Mouse (Mus musculus): ENCODE results near the gene G430095P16Rik.

G430095P16Rik gene

GRCm38 (mm10) chr8:84740895-84741843 lies 18.4 kb downstream of the G430095P16Rik start:
- DNase-seq (ENCODE audit: low spot score in 2 of 2): no peak

DNA sequence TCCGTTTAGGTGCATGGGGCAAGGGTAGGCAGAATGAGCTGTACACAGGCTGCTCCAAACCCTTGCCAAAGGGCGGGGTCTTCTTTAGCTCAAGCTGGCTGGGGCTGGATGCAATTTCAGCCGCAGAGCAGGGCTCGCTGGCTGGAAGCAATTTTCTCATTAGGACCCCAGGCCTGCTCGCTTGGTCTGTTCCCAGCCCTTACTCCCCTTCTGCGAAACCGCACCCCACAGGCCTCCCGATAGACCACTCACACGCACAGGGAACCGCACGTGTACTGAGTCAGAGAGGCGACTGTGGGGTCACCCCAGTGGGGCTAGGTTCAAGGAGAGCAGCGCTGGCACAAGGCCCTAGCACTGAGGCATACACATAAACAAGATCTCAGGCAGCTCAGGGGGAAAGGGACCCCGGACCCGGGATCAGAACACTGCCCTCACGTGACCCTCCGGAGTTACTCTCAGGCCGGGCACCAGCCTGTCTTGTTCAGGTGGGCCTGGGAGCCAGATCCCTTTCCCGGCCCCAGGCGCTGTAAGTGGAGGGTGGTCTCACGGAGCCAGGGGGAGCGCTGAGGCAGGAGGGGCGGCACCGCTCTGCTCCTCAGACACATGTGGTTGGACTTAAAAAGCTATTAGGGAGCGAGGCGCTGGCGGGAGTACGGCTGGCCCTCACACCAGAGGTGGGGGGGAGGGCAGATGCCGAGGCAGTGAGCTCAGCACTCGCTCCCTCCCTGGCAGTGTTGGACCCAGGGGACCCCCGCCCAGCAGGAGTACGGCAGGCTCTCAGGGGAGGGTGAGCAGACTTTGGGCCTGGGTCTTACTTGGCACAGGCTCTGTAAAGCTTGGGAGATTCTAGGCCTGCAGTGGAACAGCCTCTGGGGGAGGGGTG lies 19.6 kb downstream of the G430095P16Rik start:
- DNase-seq (ENCODE audit: low spot score in 2 of 2): no peak

DNA sequence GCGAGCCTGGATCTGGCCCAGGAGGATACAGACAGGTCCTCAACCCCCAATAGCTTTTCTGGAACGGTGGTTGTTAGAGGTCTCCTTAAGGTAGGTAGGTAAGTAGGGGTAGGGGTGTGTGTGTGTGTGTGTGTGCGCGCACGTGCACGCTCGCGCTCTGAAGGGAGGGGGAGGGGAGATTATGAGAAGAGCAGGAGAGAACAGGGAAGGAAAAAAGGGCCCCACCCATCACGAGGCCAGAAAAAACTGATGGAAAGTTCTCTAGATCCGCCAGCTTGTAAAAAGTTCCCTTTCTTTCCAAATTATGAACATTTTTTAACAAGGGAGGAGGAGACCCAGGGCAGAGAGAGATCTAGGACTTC lies 20.2 kb downstream of the G430095P16Rik start:
- DNase-seq (ENCODE audit: low spot score in 2 of 2): no peak

DNA sequence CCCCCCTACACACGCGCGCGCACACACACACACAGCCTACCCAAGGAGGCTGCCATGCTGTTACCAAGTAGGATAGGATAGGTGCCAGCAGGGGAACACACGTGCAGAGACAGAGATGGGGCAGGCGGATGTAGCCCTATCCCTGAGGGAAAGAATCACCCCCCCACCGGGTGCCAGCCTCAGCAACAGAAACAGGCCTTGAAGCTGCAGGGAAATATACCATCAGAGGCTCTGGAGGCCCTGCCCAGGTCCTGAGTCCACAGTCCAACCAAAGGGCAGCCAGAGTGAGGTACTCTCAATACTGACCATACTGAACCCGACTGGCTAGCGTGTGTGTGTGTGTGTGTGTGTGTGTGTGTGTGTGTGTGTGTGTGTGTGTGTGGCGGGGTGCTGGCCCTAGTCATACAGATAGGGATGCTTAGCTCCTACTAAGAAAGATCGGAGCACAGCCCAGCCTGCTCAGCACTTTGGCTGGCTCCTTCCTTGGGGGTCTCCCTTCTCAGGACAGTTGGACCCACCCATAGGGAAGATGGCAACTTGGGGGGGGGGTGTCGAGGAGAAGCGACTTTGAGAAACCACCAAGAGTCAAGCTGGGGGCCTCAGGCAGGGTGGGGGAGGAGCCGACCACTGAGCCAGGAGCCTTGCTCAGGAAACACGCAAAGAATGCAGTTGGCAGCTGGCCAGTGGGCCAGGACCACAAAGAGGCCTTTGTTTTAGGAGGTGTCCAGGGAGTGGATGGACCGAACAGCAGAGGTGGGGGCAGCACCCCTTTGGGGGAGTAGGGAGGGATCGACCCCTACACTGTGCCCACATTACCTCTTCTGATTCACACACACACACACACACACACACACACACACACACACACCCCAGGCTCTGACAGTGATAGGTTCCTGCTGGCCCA lies 21.0 kb downstream of the G430095P16Rik start:
- DNase-seq (ENCODE audit: low spot score in 2 of 2): peak in 1 of 2 experiments; percentile 62

- no peak for DNase-seq (ENCODE audit: low spot score in 2 of 2)
These were observed 22.5 kb downstream of the G430095P16Rik start for GRCm38 (mm10) chr8:84745032-84745925.

DNA sequence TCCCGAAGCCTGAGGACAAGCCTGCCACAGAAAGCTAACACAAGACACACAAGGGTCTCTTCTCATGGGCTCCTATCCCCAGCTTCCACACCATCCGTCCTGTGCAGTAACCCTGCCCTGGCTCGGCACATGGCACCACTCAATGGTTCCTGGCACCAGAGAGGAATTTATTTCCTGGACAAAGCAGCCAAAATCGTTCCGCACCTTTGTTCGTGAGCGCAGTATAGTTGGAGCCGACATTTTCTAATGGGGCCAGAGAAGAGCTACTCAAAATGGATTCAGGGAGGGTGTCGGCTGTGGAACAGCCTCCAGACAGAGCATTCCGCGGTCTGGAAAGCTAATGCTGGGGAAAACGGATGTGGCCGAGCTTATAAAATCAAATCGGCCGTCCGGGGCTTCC lies 26.7 kb downstream of the G430095P16Rik start:
- no peak for DNase-seq (ENCODE audit: low spot score in 2 of 2)

DNA sequence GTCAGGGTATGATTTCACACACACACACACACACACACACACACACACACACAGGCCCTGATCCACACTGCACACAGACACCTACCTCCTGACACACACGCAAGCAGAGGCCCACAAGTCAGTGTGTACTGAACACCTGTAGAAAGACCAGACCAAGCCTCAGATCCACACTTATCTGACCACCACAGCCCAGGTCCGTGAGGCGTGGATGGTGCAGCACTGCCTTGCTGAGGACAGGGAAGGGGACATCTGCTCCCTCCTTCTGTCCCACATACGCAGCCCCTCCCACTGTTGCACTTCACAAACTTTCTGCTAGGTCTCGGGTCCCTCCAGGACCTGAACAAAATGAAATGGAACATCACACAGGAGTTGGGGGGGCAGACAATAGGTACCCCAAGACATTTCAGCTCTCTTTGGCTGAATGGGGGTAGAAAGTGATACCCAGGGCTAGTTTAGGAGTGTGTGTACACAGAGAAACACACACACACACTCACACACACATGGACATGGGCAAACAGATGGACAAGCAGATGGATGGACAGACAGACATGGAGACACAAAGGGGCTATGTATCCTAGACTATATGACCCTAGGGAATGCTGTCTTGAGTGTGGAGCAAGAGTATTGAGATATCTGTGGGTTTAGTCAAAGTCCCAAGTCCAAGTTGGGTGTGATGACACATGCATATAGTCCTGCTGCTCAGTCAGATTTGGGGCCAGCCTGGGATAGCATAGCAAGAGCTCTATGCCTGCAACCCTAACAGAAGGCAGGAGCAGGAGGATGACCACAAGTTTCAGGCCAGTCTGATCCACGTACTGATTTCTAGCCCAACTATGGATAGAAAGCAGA lies 30.2 kb downstream of the G430095P16Rik start:
- no peak for DNase-seq (ENCODE audit: low spot score in 2 of 2)

DNA sequence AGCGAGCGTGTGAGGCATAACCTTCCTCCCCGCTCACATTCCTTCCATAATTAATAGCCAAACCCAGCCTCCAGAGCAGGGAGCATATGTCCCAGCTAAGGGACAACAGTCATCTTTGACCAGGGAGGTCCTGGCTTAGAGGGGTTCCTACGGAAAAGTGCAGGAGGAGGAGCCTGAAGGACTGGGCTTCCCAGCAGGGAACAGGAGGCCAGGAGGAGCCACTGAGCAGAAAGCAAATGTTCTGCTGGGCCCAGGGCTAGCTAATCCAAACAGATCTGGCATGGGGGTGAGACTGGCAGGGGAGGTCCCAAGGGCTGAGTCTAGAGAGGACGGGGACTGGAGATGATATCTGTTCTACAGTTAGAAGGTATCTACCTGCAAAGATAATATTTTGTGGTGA lies 34.7 kb downstream of the G430095P16Rik start:
- DNase-seq (ENCODE audit: low spot score in 2 of 2): no peak

- DNase-seq (ENCODE audit: low spot score in 2 of 2): no peak
These were observed 35.5 kb downstream of the G430095P16Rik start for GRCm38 (mm10) chr8:84758308-84758707.

DNA sequence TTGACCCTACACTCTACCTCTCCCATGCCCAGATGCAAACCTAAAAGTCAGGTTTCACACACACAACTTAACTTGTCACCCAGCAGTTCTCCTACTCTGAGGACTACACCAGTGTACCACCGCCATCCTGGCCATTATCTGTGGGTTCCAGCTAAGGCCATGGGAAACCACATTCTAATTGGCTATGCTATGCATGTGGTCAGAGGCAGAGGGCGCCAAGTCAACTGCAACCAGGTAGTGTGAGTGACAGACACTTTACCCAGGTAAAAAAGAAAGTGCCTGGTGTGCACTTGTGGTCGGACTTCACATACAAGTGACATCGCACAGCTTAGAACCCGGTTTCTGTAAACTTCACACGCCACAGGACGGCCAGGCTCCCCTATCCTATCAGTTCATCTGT lies 36.3 kb downstream of the G430095P16Rik start:
- no peak for DNase-seq (ENCODE audit: low spot score in 2 of 2)

DNA sequence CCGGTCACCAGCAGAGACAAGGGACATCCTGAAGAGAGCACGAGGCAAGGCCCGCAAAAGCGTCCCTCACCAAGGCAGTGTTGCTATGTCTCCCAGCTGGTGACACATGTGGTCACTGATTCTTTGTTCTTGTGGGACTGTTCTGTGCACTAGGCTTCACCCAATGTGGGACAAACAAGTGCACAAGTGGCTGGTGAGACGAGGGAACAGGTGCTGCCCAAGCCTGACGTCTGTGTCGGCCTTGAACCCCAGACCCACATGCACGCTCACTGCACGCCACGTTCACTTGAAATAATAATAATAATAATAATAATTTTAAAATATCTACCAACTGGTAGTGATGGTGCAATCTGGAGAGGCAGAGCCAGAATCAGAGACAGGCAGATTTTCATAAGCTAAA lies 36.9 kb downstream of the G430095P16Rik start:
- no peak for DNase-seq (ENCODE audit: low spot score in 2 of 2)

- DNase-seq (ENCODE audit: low spot score in 2 of 2): no peak
These were observed 37.6 kb downstream of the G430095P16Rik start for GRCm38 (mm10) chr8:84760405-84760805.

DNA sequence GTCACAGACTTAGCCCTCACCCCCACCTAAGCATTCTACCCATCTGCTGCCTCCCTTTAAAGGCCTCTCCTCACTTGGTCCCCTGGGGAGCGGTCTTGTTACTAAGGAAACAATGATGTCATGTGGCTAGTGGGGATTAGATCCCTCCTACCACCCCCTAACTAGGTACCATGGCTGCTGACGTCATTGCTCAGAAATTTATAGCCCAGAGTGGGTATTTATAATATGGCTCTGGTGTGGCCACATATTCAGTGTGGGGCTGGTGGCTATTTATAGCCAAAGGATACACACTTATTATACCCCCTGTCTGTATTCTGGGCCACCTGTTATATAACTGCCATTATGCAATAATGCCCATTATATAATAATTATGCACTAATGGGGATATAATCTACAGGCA lies 38.1 kb downstream of the G430095P16Rik start:
- DNase-seq (ENCODE audit: low spot score in 2 of 2): no peak

DNA sequence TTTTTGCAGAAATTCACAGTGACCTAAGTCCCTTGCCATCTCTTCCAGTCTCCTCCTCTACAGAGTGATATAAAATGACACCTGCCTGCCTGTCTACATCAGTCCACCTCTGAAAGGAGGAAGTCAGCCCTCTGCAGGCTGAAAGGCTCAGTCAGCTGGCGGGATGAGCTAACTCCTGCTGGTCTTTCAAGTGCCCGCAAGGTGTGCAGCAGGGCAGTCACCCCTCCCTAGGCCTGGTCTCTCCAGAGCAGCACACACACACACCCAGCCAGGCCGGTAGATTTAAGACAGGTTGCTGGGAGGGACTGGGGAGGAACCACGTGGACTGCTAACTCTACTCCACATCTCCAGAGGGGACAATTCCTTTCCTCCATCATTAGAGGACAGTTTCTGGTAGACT lies 41.3 kb downstream of the G430095P16Rik start:
- no peak for DNase-seq (ENCODE audit: low spot score in 2 of 2)

- peak in 1 of 2 experiments; percentile 44 for DNase-seq (ENCODE audit: low spot score in 2 of 2)
These were observed 42.2 kb downstream of the G430095P16Rik start for GRCm38 (mm10) chr8:84764870-84765495.

DNA sequence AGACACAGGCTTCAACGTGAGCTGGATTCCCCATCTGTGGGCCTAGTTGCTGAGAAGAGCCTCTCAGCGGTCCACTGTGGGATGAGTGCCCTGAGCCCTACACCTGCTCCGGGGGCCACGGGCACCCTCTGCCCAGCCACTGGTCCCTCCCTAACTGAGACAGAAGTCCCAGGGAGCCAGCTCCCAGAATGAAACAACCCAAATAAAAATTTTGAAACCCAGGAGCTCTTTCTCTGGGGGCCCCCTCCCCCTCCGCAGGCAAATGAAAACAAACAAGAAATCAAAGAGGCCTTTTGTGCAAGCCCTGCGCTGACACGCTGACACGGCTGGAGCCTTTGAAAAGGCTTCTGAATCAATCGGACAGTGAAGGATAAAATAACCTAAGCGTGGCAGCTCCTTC lies 42.8 kb downstream of the G430095P16Rik start:
- peak in 1 of 2 experiments; percentile 20 for DNase-seq (ENCODE audit: low spot score in 2 of 2)

DNA sequence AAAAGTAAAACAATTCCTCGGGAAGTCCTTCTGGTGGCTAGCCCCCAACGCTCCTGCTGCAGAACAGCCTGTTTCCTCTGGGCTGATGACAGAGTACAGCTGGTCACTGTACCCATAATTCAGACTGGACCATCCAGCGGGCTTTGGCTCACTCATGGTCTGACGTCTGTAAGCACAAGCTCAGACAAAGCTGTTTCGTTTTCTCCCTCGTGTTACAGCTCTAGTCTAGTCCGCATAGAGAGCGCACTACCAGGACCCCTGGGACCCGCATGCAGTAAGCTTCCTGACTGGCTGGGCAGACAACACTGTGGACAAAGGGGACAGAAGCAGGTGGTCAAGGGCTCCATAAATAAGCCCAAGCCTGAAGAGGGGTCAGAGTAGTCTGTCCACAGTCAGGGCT lies 43.6 kb downstream of the G430095P16Rik start:
- DNase-seq (ENCODE audit: low spot score in 2 of 2): no peak

- no peak for DNase-seq (ENCODE audit: low spot score in 2 of 2)
These were observed 44.4 kb downstream of the G430095P16Rik start for GRCm38 (mm10) chr8:84767221-84767620.

All from cerebellum, postnatal 4 days (tissue).